Mouse (Mus musculus): ENCODE data around the gene Olfr524. TPM values are rescaled to one million over a fixed set of nuclear protein-coding genes. Genes with fewer than 3 reads are reported as not detected.

Gene Olfr524
- polyA plus RNA-seq, 1 experiment from 2014 or later: not detected

GRCm38 (mm10) chr7:140201090-140201489 lies 4.7 kb downstream of the Olfr524 start:
- Histone ChIP-seq H3K9me3 (ENCODE audit: low read length) (no peaks in the 10 kb centered on the region), H3K4me2 (replicated peaks; ENCODE audit: low read depth, low read length) (no peak overlapping the region), H3K27me3 (replicated peaks; ENCODE audit: insufficient read depth, low read length) (no peaks in the 10 kb centered on the region), H3K4me3 (ENCODE audit: low read depth, low read length) (no peak overlapping the region), H3K9ac (replicated peaks; ENCODE audit: low read depth) (no peak overlapping the region), H3K36me3 (ENCODE audit: insufficient read depth, low read length) (no peaks in the 10 kb centered on the region), H3K27ac (ENCODE audit: low read length) (no peak overlapping the region), H3K4me1 (ENCODE audit: insufficient read depth, low read depth, low read length) (no peaks in the 10 kb centered on the region)
- no peak for ATAC-seq
- WGBS: 74% methylated on average over 4 of the region's 4 CpGs
- DNase-seq (ENCODE audit: low spot score): no peak
- no peak for TF ChIP-seq CTCF (IDR thresholded peaks at IDR 0.05)
- no peak for TF ChIP-seq EP300 (IDR thresholded peaks at IDR 0.05)

- Histone ChIP-seq H3K4me1 (ENCODE audit: insufficient read depth, low read depth, low read length) (no peaks in the 10 kb centered on the region), H3K9me3 (ENCODE audit: low read length) (no peaks in the 10 kb centered on the region), H3K27me3 (replicated peaks; ENCODE audit: insufficient read depth, low read length) (no peaks in the 10 kb centered on the region), H3K4me2 (replicated peaks; ENCODE audit: low read depth, low read length) (no peak overlapping the region), H3K9ac (replicated peaks; ENCODE audit: low read depth) (no peak overlapping the region), H3K4me3 (ENCODE audit: low read depth, low read length) (no peak overlapping the region), H3K36me3 (ENCODE audit: insufficient read depth, low read length) (no peaks in the 10 kb centered on the region), H3K27ac (ENCODE audit: low read length) (no peak overlapping the region)
- TF ChIP-seq EP300 (IDR thresholded peaks at IDR 0.05) (no peak), CTCF (IDR thresholded peaks at IDR 0.05) (no peak)
- DNase-seq (ENCODE audit: low spot score) (no peak), ATAC-seq (no peak)
- WGBS: 73% methylated on average over 8 of the region's 8 CpGs
Measured at GRCm38 (mm10) chr7:140196002-140196401, 9.8 kb downstream of the Olfr524 start.

GRCm38 (mm10) chr7:140194031-140194430 lies 11.7 kb downstream of the Olfr524 start:
- TF ChIP-seq EP300 (IDR thresholded peaks at IDR 0.05): no peak
- Histone ChIP-seq H3K9ac (replicated peaks; ENCODE audit: low read depth) (no peak overlapping the region), H3K36me3 (ENCODE audit: insufficient read depth, low read length) (no peaks in the 10 kb centered on the region), H3K27me3 (replicated peaks; ENCODE audit: insufficient read depth, low read length) (no peaks in the 10 kb centered on the region), H3K27ac (ENCODE audit: low read length) (no peak overlapping the region), H3K9me3 (ENCODE audit: low read length) (no peaks in the 10 kb centered on the region), H3K4me1 (ENCODE audit: insufficient read depth, low read depth, low read length) (no peaks in the 10 kb centered on the region), H3K4me3 (ENCODE audit: low read depth, low read length) (no peak overlapping the region), H3K4me2 (replicated peaks; ENCODE audit: low read depth, low read length) (no peak overlapping the region)
- DNase-seq (ENCODE audit: low spot score): no peak
- WGBS: 84% methylated on average over 4 of the region's 4 CpGs
- ATAC-seq: no peak

- no peaks in the 10 kb centered on the region for H3K36me3 ChIP-seq (ENCODE audit: insufficient read depth, low read length)
Measured at GRCm38 (mm10) chr7:140192851-140193250, 12.9 kb downstream of the Olfr524 start.

GRCm38 (mm10) chr7:140192445-140192844 lies 13.3 kb downstream of the Olfr524 start:
- no peak for TF ChIP-seq CTCF (IDR thresholded peaks at IDR 0.05)
- H3K27ac ChIP-seq (ENCODE audit: low read length): no peak overlapping the region

More at GRCm38 (mm10) chr7:140192851-140193250, 12.9 kb downstream of the Olfr524 start:
- DNase-seq (ENCODE audit: low spot score): no peak
- 62% methylated on average over 2 of the region's 2 CpGs for whole genome bisulfite sequencing
- no peaks in the 10 kb centered on the region for H3K9me3 ChIP-seq (ENCODE audit: low read length)
- H3K4me3 ChIP-seq (ENCODE audit: low read depth, low read length): no peak overlapping the region
- H3K27me3 ChIP-seq (replicated peaks; ENCODE audit: insufficient read depth, low read length): no peaks in the 10 kb centered on the region
- no peak for ATAC-seq
- H3K4me2 ChIP-seq (replicated peaks; ENCODE audit: low read depth, low read length): no peak overlapping the region
- H3K4me1 ChIP-seq (ENCODE audit: insufficient read depth, low read depth, low read length): no peaks in the 10 kb centered on the region
- H3K27ac ChIP-seq (ENCODE audit: low read length): no peak overlapping the region
- TF ChIP-seq EP300 (IDR thresholded peaks at IDR 0.05) (no peak), CTCF (IDR thresholded peaks at IDR 0.05) (no peak)
- no peak overlapping the region for H3K9ac ChIP-seq (replicated peaks; ENCODE audit: low read depth)

GRCm38 (mm10) chr7:140190435-140190834 lies 15.3 kb downstream of the Olfr524 start:
- no peaks in the 10 kb centered on the region for H3K27me3 ChIP-seq (replicated peaks; ENCODE audit: insufficient read depth, low read length)
- ATAC-seq (no peak), DNase-seq (ENCODE audit: low spot score) (no peak)
- H3K9ac ChIP-seq (replicated peaks; ENCODE audit: low read depth): no peak overlapping the region
- H3K27ac ChIP-seq (ENCODE audit: low read length): no peak overlapping the region
- no peaks in the 10 kb centered on the region for H3K9me3 ChIP-seq (ENCODE audit: low read length)
- 59% methylated on average over 1 of the region's 1 CpGs for WGBS
- no peaks in the 10 kb centered on the region for H3K4me1 ChIP-seq (ENCODE audit: insufficient read depth, low read depth, low read length)
- no peak for TF ChIP-seq EP300 (IDR thresholded peaks at IDR 0.05)
- no peak for TF ChIP-seq CTCF (IDR thresholded peaks at IDR 0.05)
- no peak overlapping the region for H3K4me2 ChIP-seq (replicated peaks; ENCODE audit: low read depth, low read length)
- no peaks in the 10 kb centered on the region for H3K36me3 ChIP-seq (ENCODE audit: insufficient read depth, low read length)
- no peak overlapping the region for H3K4me3 ChIP-seq (ENCODE audit: low read depth, low read length)

More at GRCm38 (mm10) chr7:140192445-140192844, 13.3 kb downstream of the Olfr524 start:
- Histone ChIP-seq H3K36me3 (ENCODE audit: insufficient read depth, low read length) (no peaks in the 10 kb centered on the region), H3K4me2 (replicated peaks; ENCODE audit: low read depth, low read length) (no peak overlapping the region), H3K27me3 (replicated peaks; ENCODE audit: insufficient read depth, low read length) (no peaks in the 10 kb centered on the region), H3K9ac (replicated peaks; ENCODE audit: low read depth) (no peak overlapping the region), H3K4me3 (ENCODE audit: low read depth, low read length) (no peak overlapping the region), H3K4me1 (ENCODE audit: insufficient read depth, low read depth, low read length) (no peaks in the 10 kb centered on the region), H3K9me3 (ENCODE audit: low read length) (no peaks in the 10 kb centered on the region)
- no peak for DNase-seq (ENCODE audit: low spot score)
- ATAC-seq: no peak
- WGBS: 43% methylated on average over 2 of the region's 2 CpGs

Measured in lung, postnatal 0 days (tissue).